11 mouse cellular contexts compared by ENCODE assay signal in genomic region chr3:88010634-88011265, GRCm38 (mm10). TPM values are rescaled to one million over a fixed set of nuclear protein-coding genes. Genes with fewer than 3 reads are reported as not detected.
DNase-seq lines count a peak whose midpoint lies in the region; ATAC-seq and TF ChIP-seq lines count a peak whose summit lies in the region.
"Had no signal": no experiment of that assay in that cellular context is flagged by ENCODE, and none has a peak within 500 bp of the region (broad histone marks: within the 10 kb centered on the region; RNA-seq: fewer than 3 reads in every experiment).

No protein-coding gene starts in this region.

- H3K27ac ChIP-seq in gastrocnemius, adult 2 months, result no peak overlapping the region
- no peak overlapping the region for H3K27ac ChIP-seq in testis, adult 2 months (ENCODE audit: control insufficient read depth, insufficient read depth, low read depth, low read length)
- H3K27ac ChIP-seq: lung, embryonic 15.5 days had no signal

- intact Hi-C loops in gastrocnemius, adult 2 months (cut with DNase I), result loop anchor here (1.0 to 5.0 kb wide), 2 partner anchors 62 to 232 kb away; no protein-coding TSS in a partner anchor

- DNase-seq in gastrocnemius, adult 2 months, result no peak
- no peak for DNase-seq in gastrocnemius, postnatal 25 days
- no peak for DNase-seq in testis, postnatal 14 days (ENCODE audit: low spot score)
- DNase-seq in thymus, postnatal 4 days, result peak; percentile 62
- no peak for DNase-seq in gastrocnemius, adult 8-10 months (ENCODE audit: low spot score in 2 of 2)
- no peak for DNase-seq in embryo, embryonic 11 days

- TF ChIP-seq CTCF in gastrocnemius, adult 2 months (IDR thresholded peaks at IDR 0.05), result peak; percentile 72
- TF ChIP-seq CTCF in testis, adult 2 months (IDR thresholded peaks at IDR 0.05; ENCODE audit: control insufficient read depth, insufficient read depth, insufficient replicate concordance, low read depth, low read length), result peak; percentile 57; the same call in 1 of the 2 replicates

- H3K4me3 ChIP-seq in gastrocnemius, adult 2 months, result no peak overlapping the region
- no peak overlapping the region for H3K4me3 ChIP-seq in testis, adult 2 months (ENCODE audit: control insufficient read depth, low read depth, low read length)
- H3K4me3 ChIP-seq: lung, embryonic 15.5 days had no signal

- no peaks in the 10 kb centered on the region for H3K27me3 ChIP-seq in testis, adult 2 months (ENCODE audit: control insufficient read depth, insufficient read depth, low read length)

- no peaks in the 10 kb centered on the region for H3K36me3 ChIP-seq in testis, adult 2 months (ENCODE audit: control insufficient read depth, insufficient read depth, low read length)
- H3K36me3 ChIP-seq: lung, embryonic 15.5 days had no signal

- no peak for TF ChIP-seq POLR2A in testis, adult 2 months (IDR thresholded peaks at IDR 0.05; ENCODE audit: control insufficient read depth, low read depth, low read length)

- H3K4me1 ChIP-seq in testis, adult 2 months (ENCODE audit: control insufficient read depth, insufficient read depth, low read length), result peaks cover 4% of the 10 kb centered on the region; the same call in 1 of the 2 replicates
- H3K4me1 ChIP-seq: lung, embryonic 15.5 days had no signal

- peak; percentile 58; the same call in 1 of the 2 replicates for ATAC-seq in granulocyte monocyte progenitor cell, adult 5-6 weeks (replicated peaks; ENCODE audit: poor library complexity, severe bottlenecking)

RNA-seq across cellular contexts. Expression of gene Bcan, which starts 10.7 kb away (rescaled TPM):
- not detected for total RNA-seq in gastrocnemius, adult 2 months (2021)
- not detected for total RNA-seq in gastrocnemius, postnatal 25 days (2021)
- polyA plus RNA-seq in testis, adult 2 months (2012; rRNA removed), result 0.13 and 0.23 TPM in 2 replicates
- not detected in 2 replicates for total RNA-seq in granulocyte monocyte progenitor cell, adult 5-6 weeks (2014; fragmentation: Nextera tagmentation)
- total RNA-seq in granulocyte monocyte progenitor cell, adult 5-6 weeks (2017), result not detected in 2 replicates
- under 1 TPM in 1 of 4 experiments, not detected in 3; 0.15 TPM for total RNA-seq in gastrocnemius, adult 8-10 months (2022)

RNA-seq across cellular contexts. Expression of gene Hapln2, which starts 16.6 kb away (rescaled TPM):
- not detected for total RNA-seq in gastrocnemius, adult 2 months (2021)
- not detected for total RNA-seq in gastrocnemius, postnatal 25 days (2021)
- 14.0 and 15.7 TPM in 2 replicates for polyA plus RNA-seq in testis, adult 2 months (2012; rRNA removed)
- total RNA-seq in granulocyte monocyte progenitor cell, adult 5-6 weeks (2014; fragmentation: Nextera tagmentation), result not detected in 2 replicates
- not detected in 2 replicates for total RNA-seq in granulocyte monocyte progenitor cell, adult 5-6 weeks (2017)
- total RNA-seq in gastrocnemius, adult 8-10 months (2022), result under 1 TPM in 1 of 4 experiments, not detected in 3; 0.11 TPM
- total RNA-seq: adrenal gland, adult 18-20 months; heart, adult 18-20 months had no signal

RNA-seq across cellular contexts. Expression of gene Gpatch4, which starts 32.2 kb away (rescaled TPM):
- total RNA-seq in gastrocnemius, adult 2 months (2021), result 10 to 100 TPM; 17.9 to 19.6 TPM
- 10 to 100 TPM; 13.1 to 16.7 TPM for total RNA-seq in gastrocnemius, postnatal 25 days (2021)
- polyA plus RNA-seq in testis, adult 2 months (2012; rRNA removed), result 6.7 and 6.9 TPM in 2 replicates
- 45.8 and 50.5 TPM in 2 replicates for total RNA-seq in granulocyte monocyte progenitor cell, adult 5-6 weeks (2014; fragmentation: Nextera tagmentation)
- total RNA-seq in granulocyte monocyte progenitor cell, adult 5-6 weeks (2017), result 39.6 and 40.8 TPM in 2 replicates
- 10 to 100 TPM; 24.2 to 30.2 (median 25.5) TPM for total RNA-seq in gastrocnemius, adult 8-10 months (2022)

RNA-seq across cellular contexts. Expression of gene Nes, which starts 39.9 kb away (rescaled TPM):
- 10 to 100 TPM in 1 of 2 experiments, 1 to 10 TPM in 1; 9.1 to 17.2 TPM for total RNA-seq in gastrocnemius, adult 2 months (2021)
- 10 to 100 TPM; 21.0 to 22.0 TPM for total RNA-seq in gastrocnemius, postnatal 25 days (2021)
- 0.26 and 0.51 TPM in 2 replicates for polyA plus RNA-seq in testis, adult 2 months (2012; rRNA removed)
- not detected in 2 replicates for total RNA-seq in granulocyte monocyte progenitor cell, adult 5-6 weeks (2014; fragmentation: Nextera tagmentation)
- 0.05 TPM in 1 of 2 replicates, not detected in the other for total RNA-seq in granulocyte monocyte progenitor cell, adult 5-6 weeks (2017)
- 10 to 100 TPM in 2 of 4 experiments, 1 to 10 TPM in 2; 8.7 to 18.0 (median 12.0) TPM for total RNA-seq in gastrocnemius, adult 8-10 months (2022)

RNA-seq across cellular contexts. Expression of gene Naxe, which starts 47.5 kb away (rescaled TPM):
- 10 to 100 TPM; 37.9 to 52.0 TPM for total RNA-seq in gastrocnemius, adult 2 months (2021)
- total RNA-seq in gastrocnemius, postnatal 25 days (2021), result 10 to 100 TPM; 36.5 to 39.7 TPM
- polyA plus RNA-seq in testis, adult 2 months (2012; rRNA removed), result 61.7 and 61.8 TPM in 2 replicates
- 73.8 and 84.3 TPM in 2 replicates for total RNA-seq in granulocyte monocyte progenitor cell, adult 5-6 weeks (2014; fragmentation: Nextera tagmentation)
- total RNA-seq in granulocyte monocyte progenitor cell, adult 5-6 weeks (2017), result 34.3 and 36.1 TPM in 2 replicates
- 10 to 100 TPM; 49.1 to 56.1 (median 50.4) TPM for total RNA-seq in gastrocnemius, adult 8-10 months (2022)
